Mouse (Mus musculus): Measurements from ENCODE around the gene Slc35e3.

Slc35e3 gene

DNA sequence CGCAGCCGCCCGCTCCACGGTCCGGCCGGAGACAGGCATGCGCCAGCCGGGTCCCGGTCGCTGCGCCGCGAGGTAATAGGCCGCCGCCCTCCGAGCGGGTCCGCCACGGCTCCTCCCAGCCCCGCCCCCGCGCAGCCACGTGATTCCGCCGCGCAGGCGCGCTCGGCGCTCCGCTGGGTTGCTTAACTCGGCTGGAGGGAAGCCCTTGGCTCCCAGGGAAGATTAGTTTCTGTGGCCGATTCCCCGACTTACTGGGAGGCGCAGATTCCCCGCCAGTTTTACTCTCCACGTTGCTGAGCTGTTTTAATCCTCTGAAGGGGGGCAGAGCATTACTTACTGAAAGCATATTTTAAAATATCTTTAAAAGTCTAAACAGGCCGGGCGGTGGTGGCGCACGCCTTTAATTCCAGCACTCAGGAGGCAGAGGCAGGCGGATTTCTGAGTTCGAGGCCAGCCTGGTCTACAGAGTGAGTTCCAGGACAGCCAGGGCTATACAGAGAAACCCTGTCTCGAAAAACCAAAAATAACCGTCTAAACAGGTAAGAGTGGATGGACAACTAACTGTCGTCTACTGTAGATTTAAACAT is at the start of gene Slc35e3:
Gene Slc35e3 (minus strand): TSS at position 69 of the 587 bp plus-strand sequence.
- peak; percentile 91 for DNase-seq (ENCODE audit: low spot score)

- no peak for DNase-seq (ENCODE audit: low spot score)
Measured at GRCm38 (mm10) chr10:117795206-117795605, 49.0 kb upstream of the Slc35e3 start.

- DNase-seq (ENCODE audit: low spot score): no peak
Measured at GRCm38 (mm10) chr10:117793436-117794030, 47.4 kb upstream of the Slc35e3 start.

DNA sequence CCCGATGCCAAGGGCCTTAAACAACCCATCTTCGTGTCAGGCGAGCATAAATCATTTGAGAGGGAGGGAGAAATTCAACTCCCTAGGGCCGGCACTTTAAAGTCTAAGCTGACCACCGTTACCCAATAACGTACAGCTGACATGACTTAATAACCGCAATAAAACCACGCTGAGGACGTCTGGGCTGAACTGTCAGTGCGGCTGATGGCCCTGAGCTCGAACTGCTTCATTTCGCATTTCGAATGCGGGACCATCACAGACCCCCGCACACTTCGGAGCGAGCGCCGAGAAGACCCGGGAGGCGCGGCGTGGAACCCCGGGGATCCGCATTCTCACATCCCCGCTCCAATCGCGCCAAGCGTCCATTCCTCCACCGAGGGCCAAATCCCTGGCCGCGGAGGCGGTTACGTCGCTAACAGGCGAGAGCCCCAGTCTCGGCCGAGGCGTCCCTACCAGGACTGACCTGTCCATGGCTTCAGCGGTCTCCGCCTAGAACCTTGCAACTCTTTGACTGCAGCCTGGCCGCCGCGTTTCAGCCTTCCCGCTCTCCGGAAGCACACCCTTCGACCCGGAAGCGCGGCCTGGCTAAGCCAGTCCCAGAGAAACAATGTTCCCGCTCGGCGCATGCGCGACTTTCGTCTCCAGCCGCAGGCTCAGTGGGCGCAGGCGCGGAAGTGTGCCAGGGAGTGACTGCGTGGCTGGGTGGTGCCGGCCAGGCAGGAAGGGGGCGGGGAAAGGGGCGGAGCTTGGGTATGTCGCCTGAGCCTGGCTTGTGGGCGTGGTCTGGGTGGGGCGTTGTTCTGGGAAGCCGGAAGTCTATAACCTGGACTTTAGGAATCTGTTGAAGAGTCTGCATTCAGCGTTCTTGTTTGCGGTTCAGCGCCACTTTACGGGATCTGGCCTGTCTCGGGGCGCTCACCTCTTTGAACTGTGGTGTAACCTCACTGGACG is 46.3 kb upstream of the Slc35e3 start, which contains the start of gene Nup107:
Gene Nup107 (minus strand): TSS at position 565 of the 951 bp plus-strand sequence.
- DNase-seq (ENCODE audit: low spot score): peak; percentile 100

GRCm38 (mm10) chr10:117791171-117791470 is 45.0 kb upstream of the Slc35e3 start:
- no peak for DNase-seq (ENCODE audit: low spot score)

- no peak for DNase-seq (ENCODE audit: low spot score)
Measured at GRCm38 (mm10) chr10:117790421-117791170, 44.4 kb upstream of the Slc35e3 start.

DNA sequence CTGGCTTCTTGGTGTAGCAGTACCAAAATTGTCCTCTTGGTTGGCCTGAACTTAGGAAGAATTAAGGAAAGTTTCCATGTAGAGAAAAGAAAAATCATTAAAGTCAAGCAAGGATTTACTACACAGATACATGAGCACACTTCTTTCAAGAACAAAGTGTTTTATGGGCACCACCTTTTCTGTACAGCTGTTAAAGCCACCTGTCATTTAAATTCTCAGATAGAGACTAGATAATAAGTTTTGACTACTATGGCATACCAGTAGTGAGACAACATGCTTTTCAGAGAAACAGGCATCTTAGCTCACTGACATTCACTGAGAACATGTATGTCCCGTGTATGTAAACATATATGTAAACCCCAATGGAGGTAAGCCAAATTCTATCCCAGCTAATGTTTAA is 43.8 kb upstream of the Slc35e3 start:
- no peak for DNase-seq (ENCODE audit: low spot score)

GRCm38 (mm10) chr10:117784646-117785045 is 38.5 kb upstream of the Slc35e3 start:
- no peak for DNase-seq (ENCODE audit: low spot score)

DNA sequence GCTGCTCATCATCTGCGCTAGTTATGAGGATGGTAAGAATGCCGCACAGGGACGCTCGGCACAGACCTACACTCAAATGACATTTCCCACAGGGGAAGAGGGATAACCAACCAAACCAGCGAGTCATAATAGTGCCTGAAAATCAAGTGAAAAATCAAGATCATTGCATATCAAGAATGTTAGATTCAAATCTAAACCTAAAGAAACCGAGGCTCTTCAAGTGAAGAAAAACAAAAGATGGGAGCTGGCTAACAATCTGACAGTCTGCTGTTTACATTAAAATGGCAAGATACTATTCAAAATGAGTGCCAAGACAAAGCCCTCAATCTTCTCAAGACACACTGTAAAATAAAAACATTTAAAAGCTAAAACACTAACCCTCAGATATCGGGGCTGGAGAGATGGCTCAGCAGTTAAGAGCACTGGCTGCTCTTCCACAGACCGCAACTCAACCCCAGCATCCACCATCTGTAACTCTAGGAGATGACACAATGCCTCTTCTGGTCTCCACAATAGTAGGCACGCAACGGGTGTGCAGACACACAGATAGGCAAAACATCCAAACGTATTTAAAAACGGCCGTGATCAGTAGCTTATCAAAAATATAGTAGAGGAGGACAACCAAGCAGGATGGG is 37.7 kb upstream of the Slc35e3 start:
- no peak for DNase-seq (ENCODE audit: low spot score)

DNA sequence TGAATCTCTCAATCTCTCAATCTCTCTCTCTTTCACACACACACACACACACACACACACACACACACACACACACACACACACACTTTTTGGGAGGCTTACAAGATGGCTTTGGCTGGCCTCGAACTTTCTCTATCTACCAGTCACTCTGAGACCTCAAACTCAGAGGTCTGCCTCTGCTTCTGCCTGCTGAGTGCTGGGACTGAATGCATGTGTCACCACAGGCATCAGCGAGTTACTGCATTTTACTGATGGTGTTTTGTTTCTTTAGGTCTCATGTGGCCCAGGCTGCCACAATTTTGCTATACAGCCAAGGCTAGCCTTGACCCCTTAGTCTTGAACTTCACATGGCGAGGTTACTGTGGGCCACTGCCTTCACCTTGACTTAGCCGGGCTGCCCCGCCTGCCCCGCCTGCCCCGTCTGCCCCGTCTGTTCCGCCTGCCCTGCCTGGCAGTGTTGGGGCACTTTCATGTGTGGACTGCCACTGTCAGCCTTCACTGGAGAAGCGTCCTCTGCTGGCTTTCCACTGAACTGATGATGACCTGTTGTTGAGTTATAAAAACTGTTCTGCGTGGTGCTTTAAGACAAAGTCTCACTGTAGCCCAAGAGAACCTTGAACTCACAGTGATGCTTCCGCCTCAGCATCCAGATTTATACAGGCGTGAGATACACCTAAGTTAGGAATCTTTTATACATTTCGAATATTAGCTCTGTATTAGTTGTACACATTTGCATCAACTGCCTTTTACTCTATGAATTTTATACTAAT is 36.5 kb upstream of the Slc35e3 start:
- no peak for DNase-seq (ENCODE audit: low spot score)

DNA sequence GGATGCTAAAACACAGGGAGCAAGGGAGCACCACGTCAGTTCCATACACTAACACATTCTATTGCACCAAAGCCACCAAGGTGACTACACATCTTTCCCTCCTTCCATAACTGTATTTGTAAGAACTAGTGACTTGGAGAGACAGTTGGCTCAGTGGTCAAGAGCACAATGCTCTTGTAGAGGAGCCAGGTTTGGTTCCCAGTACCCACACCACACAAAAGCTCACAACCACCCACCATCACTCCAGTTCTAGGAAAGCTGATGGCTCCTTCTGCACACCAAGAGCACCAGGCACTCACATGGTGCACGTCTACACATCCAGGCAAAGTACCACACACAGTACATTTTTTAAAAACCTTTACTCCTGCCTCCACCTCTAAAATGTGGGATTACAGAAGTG is 35.9 kb upstream of the Slc35e3 start:
- DNase-seq (ENCODE audit: low spot score): no peak

DNA sequence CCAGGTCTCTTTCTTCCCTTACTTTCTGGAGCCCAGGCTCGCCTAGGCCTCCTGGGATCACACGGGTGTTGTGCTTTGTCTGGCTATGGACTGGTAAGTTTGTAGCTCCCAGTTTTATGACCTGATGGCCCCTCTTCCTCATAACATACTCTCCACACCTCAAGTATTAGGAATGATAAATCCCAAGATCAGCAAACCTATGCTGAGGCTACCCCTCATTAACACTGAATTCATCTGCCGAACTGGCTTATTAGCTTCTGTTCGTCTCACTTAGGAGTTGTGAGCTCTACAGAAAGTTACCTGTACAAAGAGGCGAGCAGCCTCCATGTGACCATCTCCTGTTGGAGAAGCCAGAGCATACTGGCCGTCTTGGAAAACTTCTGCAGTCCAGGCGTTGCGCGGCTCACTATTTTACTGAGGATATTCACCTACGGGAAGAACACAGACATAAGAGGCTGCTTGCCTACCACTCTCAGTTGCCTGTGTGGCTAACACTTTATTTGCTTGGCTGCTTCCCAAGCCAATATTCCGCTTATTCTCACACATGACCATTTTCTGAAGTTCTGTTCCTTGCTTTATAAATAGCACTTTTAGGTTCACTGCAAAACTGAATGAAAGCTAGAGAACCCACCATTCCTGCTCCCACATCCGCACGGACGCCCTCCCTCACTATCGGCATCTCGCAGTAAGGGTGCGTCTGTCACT is 35.0 kb upstream of the Slc35e3 start:
- DNase-seq (ENCODE audit: low spot score): no peak

GRCm38 (mm10) chr10:117780306-117780911 is 34.2 kb upstream of the Slc35e3 start:
- DNase-seq (ENCODE audit: low spot score): no peak

DNA sequence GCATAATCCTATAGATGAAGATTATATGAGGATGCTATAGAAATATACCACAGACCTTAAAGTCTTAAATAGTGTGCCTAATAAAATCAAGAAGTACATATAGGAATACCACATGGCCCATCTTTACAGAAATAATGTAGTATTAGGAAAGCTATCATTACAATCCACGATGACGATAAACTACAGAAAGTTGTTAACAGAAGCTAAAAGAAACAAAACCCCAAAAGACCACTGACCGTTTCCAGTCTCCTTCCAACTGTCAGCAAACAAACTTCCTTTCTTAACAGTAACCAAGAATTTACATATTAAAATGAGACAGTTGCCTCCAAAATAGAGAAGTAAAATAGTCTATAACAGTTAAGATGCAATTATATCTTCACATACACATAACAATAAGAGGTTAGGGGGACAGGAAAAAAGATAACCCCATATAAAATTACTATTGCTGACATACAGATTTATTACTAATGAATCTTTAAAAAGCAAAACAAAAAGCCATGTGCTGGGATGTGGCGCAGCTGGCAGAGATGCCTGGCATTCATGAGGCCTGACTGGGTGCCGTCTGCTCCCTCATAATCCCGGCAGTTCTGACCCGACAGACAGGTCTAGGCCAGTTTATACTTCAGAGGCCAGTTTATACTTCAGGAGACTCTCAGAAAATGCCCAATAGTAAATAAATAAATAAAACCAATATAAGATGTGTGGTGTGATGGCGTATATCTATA is 33.6 kb upstream of the Slc35e3 start:
- DNase-seq (ENCODE audit: low spot score): no peak

DNA sequence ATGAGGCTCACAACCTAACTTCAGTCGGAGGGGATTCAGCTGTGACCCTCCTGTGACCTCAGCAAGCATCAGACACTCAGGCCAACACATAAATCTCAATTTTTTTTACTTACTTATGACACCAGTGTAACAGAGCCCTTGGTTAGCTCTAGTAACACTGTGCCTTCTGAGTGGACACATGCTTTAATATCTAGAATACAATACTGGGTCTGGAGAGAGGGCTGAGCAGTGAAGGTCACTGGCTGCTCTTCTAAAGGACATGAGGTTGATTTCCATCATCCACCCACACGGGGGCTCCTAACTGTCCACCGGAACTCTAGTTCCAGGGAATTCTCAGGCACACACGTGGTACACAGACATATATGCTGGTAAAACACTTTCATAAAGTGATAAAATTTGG is 32.8 kb upstream of the Slc35e3 start:
- DNase-seq (ENCODE audit: low spot score): no peak

DNA sequence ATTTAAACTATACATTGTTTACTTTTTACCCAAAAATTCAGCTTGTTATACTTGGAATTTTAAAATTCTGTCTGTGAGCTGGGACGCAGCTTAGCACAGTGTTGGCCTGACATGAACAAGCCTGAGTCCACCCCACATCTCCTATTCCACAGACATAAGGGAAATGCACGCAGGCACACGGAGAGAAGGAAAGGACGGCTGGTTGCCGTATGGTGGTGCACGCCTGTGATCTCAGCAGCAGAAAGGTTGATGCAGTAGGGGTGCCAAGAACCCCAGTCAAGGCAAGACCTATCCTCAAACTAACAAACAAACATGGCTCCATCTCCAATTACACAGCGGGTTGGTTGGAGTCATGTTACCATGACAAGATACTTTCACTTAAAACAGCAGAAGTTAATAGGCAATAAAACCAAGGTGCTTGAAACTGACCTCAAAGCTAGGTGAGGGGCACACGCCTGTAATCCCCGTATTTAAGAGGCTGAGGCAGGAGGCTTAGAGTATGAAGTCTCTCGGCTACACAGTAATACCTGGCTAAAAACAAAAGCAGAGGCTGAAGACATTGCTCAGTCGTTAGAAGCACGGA is 32.3 kb upstream of the Slc35e3 start:
- DNase-seq (ENCODE audit: low spot score): no peak

DNA sequence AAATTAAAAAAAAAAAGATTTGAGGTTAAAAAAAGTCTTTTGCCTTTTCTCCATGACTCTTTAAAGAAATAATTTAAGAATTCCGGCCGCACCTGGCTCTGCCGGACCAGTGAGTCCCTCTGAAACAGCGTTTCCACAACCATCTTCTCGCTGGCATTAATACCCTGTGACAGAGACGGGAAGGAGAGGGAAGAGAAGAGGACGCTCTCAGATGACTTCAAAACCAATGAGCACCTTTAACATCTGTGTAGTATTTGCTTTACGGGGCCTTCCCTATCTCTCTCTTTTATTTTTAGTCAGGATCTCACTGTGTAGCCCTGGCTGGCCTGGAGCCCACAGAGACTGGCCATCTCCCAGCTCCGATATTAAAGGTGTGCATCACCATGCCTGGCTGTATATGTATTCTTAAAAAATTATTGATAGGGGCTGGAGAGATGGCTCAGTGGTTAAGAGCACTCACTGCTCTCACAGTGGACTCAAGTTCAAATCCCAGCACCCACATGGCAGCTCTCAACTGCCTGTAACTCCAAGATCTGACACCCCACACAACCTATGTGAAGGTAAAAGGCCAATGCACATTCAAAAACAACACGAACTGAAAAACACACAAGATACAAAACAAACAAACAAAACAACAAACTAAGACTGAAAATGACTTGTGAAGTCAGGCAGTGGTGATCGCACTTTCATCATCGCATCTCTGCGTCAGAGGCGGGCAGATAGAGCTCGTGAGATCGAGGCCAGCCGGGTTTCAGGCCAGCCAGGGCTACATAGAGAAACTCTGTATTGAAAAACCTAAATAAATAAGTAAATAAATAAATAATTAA is 31.5 kb upstream of the Slc35e3 start:
- DNase-seq (ENCODE audit: low spot score): no peak

DNA sequence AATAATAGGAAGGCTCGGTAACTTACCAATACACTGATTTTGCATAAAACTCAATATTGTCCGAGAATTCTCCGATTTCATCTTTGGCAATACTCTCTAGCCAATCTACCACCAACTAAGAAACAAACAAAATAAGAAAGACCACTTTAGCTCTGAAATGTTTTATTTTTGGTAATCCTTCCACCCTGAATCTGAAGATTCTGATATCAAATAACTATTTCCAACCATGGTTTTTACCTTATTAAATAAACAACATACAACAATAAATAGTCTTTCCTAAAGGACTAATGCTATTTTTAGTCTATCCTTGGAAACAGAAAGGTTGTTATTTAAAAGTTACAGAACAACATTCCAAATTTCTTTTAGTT is 30.9 kb upstream of the Slc35e3 start:
- DNase-seq (ENCODE audit: low spot score): no peak
